Mouse (Mus musculus): ENCODE measurements around the gene Egr2.

Gene Egr2

DNA sequence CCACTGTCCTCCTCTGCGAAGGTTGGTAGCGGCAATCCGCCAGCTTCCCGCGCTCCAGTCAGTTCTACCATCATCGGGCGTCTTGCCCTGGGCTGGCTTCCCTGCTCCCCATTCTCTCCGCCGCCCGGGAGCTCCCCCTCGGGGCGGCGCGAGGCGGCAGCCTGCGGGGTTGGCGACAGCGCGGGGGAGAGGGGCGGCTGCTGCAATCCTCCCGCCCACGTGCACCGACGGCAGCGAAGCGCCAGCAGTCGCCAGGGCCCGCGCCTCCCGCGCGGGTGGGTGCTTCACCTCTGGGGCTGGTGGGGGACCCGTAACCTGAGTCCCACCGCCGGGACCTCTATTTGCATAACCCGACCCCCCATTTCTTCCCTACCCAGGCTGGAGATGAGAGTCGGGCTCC lies at the start of gene Egr2:
Gene Egr2, plus strand, starts transcription at position 220 of the 400 bp plus-strand sequence.
- peak; percentile 22 for DNase-seq (ENCODE audit: low read depth, low spot score)

DNA sequence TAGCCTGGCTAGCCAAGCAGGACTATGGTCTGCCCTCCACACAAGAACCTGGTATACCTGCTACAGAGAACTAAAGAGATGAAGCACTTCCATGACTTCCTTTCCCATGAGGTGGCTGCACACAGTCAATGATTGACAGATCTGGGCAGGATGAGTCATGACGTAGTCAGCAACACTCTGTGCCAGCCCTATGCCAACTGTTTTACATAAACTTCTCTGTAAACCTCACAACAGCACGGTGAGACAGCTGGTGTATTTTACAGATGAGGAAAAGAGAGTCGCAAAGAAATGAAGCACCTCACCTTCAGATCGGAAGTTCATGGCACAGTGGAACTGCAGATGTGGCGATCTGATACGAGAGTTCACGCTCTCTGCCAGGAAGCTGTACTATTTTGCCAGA lies 47.8 kb upstream of the Egr2 start:
- no peak for DNase-seq (ENCODE audit: low read depth, low spot score)

- DNase-seq (ENCODE audit: low read depth, low spot score), result no peak
Measured at GRCm38 (mm10) chr10:67489836-67490235, 45.4 kb upstream of the Egr2 start.

GRCm38 (mm10) chr10:67490632-67491031 lies 44.6 kb upstream of the Egr2 start:
- no peak for DNase-seq (ENCODE audit: low read depth, low spot score)

DNA sequence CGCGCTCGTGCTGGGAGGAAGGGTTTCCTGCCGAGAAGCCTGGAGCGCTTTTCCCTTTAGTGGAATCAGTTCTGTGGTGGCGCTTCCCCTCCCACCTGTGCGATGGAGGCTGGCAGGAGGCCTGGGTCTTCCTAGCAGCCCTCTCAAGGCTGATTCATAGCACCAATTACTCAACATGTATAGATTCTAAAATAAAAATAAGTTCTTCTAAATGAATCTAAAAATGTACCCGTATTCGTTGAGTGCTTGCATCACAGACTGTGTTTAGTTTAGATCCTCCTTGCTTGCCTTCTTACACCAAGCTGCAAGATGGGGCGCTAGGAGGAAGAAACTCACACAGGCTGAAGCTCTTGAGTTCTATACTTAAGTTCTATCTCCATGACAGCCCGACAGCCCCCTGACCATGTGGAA lies 43.1 kb upstream of the Egr2 start:
- DNase-seq (ENCODE audit: low read depth, low spot score), result no peak

GRCm38 (mm10) chr10:67493556-67493955 lies 41.7 kb upstream of the Egr2 start:
- DNase-seq (ENCODE audit: low read depth, low spot score), result no peak

DNA sequence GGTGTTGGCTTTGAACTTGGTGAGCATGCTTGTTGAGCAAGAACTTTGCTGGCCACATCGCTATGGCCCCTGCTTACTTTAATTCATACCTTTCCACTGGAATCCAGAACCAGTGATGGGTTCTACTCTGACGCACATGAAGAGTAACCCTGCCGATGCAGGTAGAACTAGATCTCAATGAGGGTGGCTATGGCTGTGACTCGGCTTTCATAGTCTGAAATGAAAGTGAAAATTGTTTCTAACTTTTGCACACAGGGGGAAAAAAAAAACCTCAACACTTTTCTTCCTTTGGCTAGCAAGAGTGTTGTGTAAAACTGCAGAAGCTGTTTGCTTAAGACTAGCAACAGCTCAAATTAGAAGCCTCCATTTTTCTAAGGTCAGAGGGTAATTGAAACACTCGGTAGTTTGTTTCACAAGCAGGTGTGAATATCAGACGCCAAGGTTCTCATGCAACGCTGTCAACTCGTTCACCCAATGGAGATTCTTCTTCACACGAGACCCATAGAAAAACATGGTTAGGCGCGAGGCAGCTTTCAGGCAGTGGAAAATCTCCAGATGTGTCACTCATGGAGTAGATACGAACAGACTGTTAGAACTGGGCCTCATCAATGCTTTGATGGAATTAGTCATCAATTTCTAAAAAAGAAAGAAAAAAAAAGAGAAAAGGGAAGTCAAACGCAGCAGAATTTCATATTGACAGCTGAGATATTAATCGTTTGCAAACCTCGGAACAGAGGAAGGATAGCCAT lies 38.0 kb upstream of the Egr2 start:
- DNase-seq (ENCODE audit: low read depth, low spot score), result no peak

DNA sequence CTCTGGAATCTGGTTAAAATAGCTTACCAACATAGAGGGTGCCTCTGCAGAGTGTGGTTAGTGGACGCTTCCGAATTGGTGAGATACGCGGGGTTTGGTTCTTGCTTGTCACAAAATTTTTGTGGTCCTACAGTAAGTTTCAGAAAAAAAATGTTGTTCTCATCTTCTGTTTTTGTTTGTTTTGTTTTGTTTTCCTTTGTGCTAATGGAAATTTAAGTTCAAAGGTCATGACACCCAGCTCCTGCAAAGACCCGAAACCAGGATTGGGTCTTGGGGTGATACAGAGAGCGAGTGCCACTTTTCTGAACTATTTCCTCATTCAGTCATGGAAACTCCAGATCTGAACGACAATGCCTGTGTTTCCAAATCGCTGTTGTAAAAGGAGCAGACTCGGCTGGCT lies 37.3 kb upstream of the Egr2 start:
- no peak for DNase-seq (ENCODE audit: low read depth, low spot score)

GRCm38 (mm10) chr10:67503320-67503995 lies 31.8 kb upstream of the Egr2 start:
- DNase-seq (ENCODE audit: low read depth, low spot score), result no peak

DNA sequence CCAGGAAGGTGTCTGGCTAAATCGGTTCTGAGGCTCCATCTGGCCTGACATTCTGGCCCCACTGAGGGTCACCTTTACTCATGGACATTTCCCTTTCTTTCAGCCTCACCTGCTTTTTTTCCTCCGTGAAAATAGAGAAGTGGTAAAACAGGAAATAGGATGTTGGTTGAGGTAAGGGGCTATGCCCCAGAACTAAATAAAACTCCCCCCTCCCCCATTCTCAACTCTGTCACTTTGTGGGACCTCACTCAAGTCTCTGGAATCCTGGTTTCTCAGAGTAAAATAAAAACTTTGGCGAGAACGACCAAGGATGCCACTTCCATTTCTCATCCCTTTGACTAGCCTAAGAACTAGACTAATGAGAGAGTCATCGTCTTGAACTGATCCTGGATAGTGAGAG lies 31.2 kb upstream of the Egr2 start:
- DNase-seq (ENCODE audit: low read depth, low spot score), result no peak

DNA sequence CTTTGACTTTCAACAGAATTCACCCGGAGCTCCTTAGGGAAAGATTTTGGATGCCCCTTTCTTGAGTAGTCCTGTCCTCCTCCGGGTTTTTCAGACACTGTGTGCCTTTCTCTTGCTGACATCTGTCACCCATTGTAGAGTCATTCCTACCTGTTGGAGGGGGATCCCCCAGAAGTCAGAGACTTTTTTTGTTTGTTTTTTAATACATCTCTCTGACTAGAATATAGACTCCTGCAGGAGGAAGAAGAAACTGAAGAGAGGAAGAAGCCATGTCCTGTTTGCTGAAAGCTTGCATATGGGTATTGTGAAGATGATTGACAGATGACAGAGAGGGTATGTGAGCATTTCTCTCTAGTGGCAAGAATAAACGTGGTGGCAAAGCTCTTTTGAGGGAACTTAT lies 30.0 kb upstream of the Egr2 start:
- no peak for DNase-seq (ENCODE audit: low read depth, low spot score)

GRCm38 (mm10) chr10:67512211-67512610 lies 23.1 kb upstream of the Egr2 start:
- no peak for DNase-seq (ENCODE audit: low read depth, low spot score)

DNA sequence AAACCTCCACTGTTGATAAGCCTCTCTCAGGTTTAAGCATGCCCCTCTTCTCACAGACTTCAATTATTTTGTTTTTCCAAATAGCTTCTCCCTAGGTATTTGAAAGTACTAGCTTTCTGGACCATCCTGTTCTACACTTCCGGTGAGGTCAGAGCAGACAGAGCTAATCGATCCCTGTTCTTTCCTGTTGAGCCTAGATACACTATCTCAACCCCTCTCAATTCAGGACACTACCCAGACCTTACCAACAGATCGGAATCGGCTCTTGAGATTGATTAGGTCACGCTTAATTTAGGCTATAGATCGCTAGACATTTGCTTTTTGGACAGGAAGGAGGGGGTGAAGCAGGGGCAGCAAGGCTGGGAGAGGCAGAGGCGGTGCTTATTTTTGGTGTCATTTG lies 22.4 kb upstream of the Egr2 start:
- no peak for DNase-seq (ENCODE audit: low read depth, low spot score)

- no peak for DNase-seq (ENCODE audit: low read depth, low spot score)
Measured at GRCm38 (mm10) chr10:67518733-67519132, 16.5 kb upstream of the Egr2 start.

DNA sequence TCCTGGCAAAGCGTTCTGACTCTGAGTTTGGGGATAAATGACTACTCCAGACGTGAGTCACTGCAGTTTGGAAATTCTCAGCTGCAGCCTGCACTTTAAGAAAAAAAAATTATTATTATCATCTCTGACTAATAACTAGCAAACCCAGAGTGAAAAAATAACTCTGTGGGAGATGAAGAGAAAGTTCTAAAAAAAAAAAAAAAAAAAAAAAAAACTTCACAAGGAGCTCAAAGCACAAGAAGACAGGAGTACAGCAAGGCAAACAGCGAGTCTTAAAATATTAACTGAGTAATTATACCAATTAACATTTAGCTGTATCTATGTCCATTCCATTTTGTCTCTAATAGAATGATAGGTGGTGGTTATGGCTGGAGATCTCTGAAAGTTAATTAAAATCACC lies 11.1 kb upstream of the Egr2 start:
- DNase-seq (ENCODE audit: low read depth, low spot score), result no peak

GRCm38 (mm10) chr10:67524694-67525093 lies 10.6 kb upstream of the Egr2 start:
- DNase-seq (ENCODE audit: low read depth, low spot score), result no peak

- peak; percentile 30 for DNase-seq (ENCODE audit: low read depth, low spot score)
Measured at GRCm38 (mm10) chr10:67526435-67526834, 8.8 kb upstream of the Egr2 start.

DNA sequence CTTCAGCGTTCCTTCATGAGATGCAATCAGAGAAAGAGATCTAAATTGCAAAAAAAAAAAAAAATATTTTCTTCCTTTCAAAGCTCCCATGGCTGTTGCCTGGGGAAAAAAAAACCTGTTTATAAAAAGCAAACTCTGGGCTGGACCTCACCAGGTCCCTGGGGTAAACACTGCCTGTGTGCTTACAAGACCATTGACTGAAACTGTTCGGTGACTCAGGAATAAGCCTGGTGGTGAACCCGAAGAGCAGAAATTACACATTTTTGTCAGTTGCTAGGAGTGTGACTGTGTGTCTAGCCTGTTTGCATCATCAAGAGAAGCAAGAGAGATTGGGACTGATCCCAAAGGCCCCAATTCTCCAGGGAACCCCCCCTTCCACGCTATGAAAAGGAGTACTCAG lies 5.5 kb upstream of the Egr2 start:
- DNase-seq (ENCODE audit: low read depth, low spot score), result no peak

DNA sequence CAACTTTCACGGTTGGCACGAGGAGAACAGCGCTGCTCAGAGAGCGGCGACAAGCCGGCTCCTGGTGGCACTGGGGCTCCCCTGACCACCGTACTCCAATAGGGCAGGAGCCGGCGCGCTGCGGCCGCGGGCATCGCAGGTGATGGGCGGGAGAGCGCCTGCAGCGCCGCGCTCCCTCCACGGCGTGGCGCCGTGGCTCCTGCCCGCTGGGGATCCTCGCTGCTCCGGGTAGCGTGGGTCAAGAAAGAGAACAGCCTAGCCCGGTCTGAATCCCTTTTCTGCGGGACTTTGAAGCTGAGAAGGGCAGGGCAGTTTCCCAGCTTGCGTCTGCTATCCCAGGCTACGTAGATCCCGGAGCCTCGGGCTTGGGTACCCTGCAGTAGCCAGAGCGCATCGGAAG lies 697 bp downstream of the Egr2 start:
- DNase-seq (ENCODE audit: low read depth, low spot score), result peak; percentile 69

DNA sequence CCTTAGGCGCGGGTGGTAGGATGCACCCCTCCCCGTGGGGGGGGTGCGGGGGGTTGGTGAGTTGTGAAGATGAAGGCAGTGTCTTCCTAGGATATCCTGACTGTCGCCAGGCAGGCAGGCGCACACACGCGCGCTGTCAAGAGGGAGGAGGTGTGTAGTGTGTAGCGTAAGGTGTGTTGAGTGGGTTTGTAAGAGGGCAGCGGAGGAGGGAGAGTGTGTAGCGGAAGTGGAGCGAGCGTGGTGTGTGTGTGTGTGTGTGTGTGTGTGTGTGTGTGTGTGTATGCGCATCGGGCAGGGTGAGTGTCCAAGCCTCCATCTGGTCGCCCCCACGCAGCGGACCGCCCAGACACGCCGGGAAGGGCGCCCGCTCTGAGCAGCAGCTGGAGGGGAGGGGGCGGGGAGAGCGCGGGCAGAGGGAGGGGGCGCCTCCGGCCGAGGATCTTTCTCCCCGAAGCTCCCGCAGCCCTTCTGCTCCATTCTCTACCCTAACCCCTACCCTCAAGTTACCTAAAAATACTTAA lies 1.4 kb downstream of the Egr2 start:
- peak; percentile 47 for DNase-seq (ENCODE audit: low read depth, low spot score)

- peak; percentile 95 for DNase-seq (ENCODE audit: low read depth, low spot score)
Measured at GRCm38 (mm10) chr10:67537151-67537994, 2.1 kb downstream of the Egr2 start.

GRCm38 (mm10) chr10:67538106-67538505 lies 2.8 kb downstream of the Egr2 start:
- peak; percentile 18 for DNase-seq (ENCODE audit: low read depth, low spot score)
